Mouse (Mus musculus): ENCODE data around the gene Ttc33.

Gene Ttc33

DNA sequence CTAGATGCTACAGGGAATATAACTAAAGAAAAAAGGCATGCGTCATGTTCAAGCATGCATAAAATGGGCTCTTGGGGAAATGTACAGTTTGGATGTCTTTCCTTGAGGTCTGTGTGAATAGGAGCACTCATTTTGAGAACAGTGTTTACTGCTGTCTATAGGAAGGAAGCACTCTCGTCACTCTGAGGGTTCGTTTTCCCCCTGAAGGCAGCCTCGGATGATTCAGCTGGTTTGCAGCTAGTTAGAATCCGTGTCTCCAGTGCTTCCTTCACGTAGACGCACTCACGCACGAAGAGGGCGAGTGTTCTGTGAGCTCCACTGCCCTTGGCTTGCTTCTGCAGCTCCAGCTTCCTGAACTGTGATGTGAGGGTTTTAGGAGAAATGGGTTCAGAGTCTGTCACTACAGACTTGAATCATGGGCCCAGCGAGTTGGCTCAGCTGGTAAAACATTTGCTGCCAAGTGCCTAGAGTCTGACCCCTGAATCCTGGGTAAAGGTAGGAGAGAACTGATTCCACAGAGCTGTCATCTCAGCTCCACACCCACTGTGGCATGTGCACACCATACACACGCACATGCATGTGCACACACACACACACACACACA lies 12.0 kb upstream of the Ttc33 start:
- in situ Hi-C loops (cut with MboI, MseI), result no loop called here

DNA sequence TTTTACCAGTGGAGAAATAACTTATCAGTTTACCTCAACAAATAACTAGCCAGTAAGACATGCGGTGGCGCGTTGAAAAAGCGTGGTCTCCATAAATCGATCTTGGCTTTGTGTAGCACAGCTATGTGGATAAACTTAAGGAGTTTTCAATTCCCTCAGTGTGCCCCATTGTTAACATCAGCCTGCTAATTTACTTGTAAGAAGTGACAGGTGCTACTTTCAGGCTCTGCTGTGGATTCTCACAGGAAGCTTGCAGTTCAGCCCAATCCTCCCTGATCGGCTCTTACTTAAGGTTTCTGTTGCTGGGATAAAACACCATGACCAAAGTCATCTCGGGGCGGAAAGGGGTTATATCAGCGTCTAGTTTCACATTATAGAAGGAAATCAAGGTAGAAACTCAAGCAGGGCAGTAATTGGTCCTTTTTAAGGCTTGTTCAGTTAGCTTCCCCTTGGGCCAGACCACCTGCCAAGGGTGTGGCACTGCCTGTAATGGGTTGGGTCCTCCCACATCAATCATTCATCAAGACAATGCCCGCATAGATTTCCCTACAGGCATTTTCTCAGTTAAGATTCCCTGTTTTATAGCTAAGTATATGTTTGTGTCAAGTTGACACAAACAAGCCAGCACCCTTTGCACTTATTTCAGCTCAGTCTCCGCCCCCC lies 526 bp upstream of the Ttc33 start:
- in situ Hi-C loops (cut with MboI, MseI), result loop anchor here in 1 of 2 experiments (5.0 kb wide), 2 partner anchors 37 to 67 kb away; partner anchors contain the start of gene Rpl37

DNA sequence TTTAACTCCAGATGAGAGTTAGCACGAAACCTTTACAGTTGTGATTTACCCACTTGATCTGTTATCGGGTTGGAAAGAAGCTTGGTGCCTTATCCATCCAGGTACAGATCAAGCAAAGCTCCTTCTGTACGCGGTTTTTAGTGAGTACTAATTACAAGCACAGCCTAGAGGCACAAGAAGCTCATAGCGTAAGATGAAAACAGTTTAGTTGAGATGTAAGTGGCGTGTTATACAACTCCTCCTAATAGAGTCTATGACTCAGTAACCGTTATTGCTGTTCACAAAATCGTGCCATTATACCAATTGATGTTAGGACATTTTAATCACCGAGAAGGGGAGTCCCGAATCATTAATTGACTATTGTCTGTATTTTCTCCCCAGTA lies 959 bp downstream of the Ttc33 start:
- in situ Hi-C loops (cut with MboI, MseI), result loop anchor here in 1 of 2 experiments (5.0 kb wide), 1 partner anchor 39 kb away; no protein-coding TSS in a partner anchor

DNA sequence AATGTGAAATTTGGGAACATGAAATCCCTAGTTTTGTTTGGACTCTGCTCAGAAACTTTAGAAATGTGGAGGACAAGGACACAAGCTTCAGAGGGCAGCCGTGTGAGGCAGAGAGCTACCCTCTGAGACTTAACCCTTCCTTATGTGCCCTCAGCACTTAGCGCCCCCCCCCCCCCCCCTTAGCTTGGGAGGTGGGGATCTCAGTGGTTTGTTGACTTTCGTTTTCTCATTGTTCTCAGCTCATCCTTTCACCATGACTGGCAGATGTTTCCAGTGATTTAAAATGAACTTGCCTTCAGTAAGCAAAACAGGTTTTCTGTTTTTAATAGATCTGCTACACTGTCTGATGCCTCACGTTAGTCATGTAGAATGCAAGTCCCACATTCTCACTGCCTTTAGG lies 1.8 kb downstream of the Ttc33 start:
- in situ Hi-C loops (cut with MboI, MseI), result loop anchor here in 1 of 2 experiments (5.0 kb wide), 1 partner anchor 40 kb away; no protein-coding TSS in a partner anchor

DNA sequence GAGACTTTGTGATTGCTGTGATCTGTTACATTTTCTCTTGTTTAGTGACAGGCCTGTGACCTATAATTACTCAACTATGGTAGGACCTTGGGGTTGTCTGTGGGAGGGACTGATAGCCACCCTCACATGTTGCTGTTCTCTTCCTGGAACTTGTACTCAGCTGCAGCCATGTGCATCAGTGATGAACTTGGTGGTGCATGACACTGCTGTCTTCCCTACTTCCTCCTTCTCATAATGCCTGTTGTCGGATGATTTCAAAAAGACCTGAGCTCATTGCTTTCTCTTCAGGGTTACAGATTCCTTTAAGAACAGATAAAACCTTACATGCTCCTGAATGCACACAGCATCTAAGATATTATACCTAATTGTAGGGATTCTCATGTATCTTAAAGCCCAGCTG lies 2.7 kb downstream of the Ttc33 start:
- in situ Hi-C loops (cut with MboI, MseI), result loop anchor here in 1 of 2 experiments (5.0 kb wide), 1 partner anchor 41 kb away; no protein-coding TSS in a partner anchor

DNA sequence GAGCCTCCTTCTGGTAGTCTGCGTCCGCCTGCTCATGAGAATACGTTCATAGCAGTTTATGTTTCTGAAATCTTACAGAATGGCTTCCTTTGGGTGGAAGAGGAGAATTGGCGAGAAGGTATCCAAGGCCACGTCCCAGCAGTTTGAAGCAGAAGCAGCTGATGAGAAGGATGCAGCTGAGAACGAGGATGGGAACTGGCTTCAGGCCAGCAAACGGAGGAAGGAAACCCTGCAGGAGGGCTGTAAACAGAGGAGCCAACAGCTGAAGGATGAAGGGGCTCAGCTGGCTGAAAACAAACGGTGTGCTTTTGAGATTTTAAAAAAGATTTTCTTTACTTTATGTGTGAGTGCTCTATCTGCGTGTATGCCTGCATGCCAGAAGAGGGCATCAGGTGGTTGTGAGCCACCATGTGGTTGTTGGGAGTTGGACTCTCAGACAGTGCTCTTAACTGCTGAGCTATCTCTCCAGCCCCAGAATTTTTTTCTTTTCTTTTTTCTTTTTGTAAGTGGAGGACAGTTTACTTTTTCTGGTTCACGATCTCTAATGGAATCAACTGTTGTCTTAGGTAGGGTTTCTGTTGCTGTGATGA lies 4.3 kb downstream of the Ttc33 start:
- in situ Hi-C loops (cut with MboI, MseI), result loop anchor here (5.0 to 10.0 kb wide), 4 partner anchors 42 to 1018 kb away; no protein-coding TSS in a partner anchor

DNA sequence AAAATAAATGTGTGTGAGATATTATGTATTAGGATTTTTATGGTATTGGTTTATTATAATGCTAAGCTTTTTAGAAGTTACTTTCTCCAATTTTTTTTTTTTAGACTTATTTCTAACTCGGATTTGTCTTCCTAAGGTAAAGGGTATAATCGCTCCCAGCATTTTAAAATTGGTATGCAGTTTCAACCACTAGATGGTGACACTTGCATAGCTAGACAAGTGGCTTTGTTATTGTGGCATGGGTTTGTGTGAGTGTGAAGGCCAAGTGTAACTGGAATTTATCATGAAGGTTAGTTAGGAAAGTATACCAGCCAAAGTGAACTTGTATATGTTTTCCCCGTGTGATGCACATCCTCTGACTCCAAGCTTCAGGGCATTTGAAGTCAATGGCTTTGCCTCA lies 8.5 kb downstream of the Ttc33 start:
- in situ Hi-C loops (cut with MboI, MseI), result loop anchor here (5.0 to 10.0 kb wide), 3 partner anchors 881 to 1013 kb away; no protein-coding TSS in a partner anchor

DNA sequence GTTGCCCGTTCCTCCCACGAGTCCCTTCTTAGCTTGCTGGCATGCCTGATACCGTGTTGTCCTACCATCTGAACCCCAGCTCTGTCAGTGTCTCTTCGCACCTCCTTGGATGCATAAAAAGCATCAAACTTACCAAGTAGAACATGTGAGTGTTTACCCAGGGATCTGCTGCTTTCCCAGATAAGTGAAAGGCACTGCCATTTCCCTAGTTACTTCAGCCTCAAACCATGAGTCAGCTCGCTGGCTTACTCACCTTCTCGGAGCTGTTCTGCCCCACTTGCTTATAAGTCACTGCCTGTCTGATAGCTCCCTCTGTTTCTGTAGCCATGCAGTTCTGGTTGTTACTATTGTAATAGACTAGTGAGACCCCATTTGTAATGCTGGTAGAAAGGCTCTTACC lies 9.1 kb downstream of the Ttc33 start:
- in situ Hi-C loops (cut with MboI, MseI), result loop anchor here (5.0 to 10.0 kb wide), 3 partner anchors 880 to 1013 kb away; no protein-coding TSS in a partner anchor

DNA sequence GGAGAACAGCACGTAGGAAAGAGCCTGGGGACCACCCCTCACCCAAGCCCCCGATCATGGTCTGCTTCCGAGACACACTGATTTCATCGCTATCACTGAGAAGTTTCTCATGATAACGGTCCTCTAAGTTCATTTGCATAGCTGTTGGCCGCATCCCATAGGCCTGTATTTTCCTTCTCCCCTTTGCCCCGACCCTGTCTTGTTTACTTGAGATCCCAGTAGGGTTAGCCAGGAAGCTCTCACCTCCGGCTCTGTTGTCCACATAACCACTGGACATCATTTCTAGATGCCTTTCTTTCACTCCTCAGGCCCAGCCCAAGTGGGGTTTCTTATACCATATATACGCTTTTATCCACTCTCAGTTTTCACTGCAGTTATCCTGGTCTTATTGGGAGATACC lies 9.6 kb downstream of the Ttc33 start:
- in situ Hi-C loops (cut with MboI, MseI), result loop anchor here (5.0 to 10.0 kb wide), 3 partner anchors 880 to 1012 kb away; no protein-coding TSS in a partner anchor

DNA sequence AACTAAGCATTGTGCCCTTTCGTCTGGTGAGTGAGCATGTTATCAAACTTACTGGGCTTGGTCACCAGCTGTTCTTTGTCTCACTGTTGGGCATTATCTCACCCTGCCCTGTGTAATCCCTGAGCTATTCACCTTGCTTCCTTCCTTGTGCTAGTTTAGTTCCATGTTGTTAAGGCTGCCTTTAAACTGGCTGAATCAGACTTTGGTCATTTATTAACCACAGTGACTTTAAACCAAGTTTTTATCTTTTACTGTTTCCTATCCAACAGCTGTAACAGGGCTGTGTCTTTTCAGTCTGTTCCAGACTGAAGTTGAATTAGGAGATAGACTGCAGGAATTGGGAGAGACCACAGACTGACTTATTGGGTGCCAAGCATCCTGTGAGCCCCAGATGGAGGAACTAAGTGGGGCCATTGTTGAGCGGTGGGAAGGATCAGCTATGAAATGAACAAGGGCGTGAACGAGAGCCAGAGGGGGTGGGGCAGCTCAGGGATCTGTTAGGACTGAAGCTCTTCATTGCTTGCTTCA lies 10.7 kb downstream of the Ttc33 start:
- in situ Hi-C loops (cut with MboI, MseI), result loop anchor here (10.0 kb wide), 2 partner anchors 879 to 1009 kb away; no protein-coding TSS in a partner anchor

DNA sequence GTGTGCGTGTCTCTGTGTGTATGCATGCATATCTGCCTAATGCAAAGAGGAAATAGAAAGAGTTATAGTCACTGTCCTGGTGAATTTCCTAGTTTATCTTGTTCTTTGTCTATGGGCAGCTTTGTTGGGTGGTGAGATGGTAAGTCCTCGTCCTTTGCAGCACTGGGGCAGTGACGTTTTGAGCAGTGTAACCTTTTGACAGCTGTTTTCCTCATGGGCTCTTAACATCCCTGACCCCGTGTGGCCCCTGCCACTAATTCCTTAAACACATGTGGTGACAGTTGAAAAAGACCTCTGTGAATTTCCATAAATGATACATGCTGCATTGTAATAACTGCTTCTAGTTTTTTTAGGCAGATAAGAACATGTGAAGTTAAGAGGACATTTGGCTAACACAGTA lies 11.4 kb downstream of the Ttc33 start:
- in situ Hi-C loops (cut with MboI, MseI), result loop anchor here (10.0 kb wide), 2 partner anchors 878 to 1008 kb away; no protein-coding TSS in a partner anchor

DNA sequence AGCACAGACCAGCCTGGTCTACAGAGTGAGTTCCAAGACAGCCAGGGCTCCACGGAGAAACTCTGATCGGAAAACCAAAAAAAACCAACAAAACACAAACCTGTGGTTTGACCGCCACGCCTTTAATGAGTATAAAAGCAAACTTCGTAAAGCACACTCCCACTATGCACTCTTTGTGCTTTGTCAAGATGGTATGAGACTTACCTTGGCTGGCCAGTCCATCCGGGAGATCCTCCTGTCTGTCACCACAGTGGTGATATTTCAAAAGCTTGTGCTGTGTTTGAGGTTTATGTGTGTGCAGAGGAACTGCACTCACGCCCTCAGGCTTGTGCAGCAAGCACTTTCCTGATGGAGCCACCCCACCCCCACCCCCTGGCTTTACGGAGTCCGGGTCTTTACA lies 19.9 kb downstream of the Ttc33 start:
- in situ Hi-C loops (cut with MboI, MseI), result no loop called here

DNA sequence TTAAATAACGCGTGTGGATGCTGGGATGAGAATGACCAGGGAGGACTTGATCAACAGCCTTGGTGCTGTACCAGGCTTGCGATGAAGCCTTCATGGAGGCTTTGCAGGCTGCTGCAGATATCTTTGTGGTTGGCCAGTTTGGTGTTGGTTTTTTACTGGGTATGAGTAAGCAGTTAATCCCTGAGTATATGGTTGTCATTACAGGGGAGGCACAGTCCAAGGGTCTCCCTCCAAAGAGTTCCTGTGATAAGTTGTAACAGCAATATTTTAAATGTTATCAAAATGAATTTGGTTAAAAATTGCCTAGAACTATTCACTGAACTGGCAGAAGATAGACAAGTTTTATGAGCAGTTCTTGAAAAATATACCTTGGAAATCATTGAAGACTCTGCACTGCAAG lies 23.8 kb downstream of the Ttc33 start:
- in situ Hi-C loops (cut with MboI, MseI), result no loop called here

DNA sequence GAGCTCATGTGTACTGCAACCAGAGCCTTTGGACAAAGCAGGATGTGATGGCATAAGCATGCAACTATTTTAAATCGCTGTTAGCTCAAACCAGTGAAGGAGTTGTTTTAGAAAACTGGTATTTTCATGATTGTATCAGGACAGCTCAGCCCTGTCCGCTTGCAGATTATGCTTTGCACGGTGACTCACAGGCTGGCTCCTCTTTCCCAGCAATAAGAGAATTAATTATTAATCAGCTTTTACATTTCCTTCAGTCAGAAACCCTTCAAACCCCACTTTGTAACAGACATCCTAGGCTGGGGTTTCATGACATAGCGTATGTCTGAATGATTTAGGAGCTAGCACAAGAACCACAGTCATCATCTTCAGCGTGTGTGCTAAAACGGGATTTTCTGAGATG lies 35.2 kb downstream of the Ttc33 start:
- in situ Hi-C loops (cut with MboI, MseI), result no loop called here

DNA sequence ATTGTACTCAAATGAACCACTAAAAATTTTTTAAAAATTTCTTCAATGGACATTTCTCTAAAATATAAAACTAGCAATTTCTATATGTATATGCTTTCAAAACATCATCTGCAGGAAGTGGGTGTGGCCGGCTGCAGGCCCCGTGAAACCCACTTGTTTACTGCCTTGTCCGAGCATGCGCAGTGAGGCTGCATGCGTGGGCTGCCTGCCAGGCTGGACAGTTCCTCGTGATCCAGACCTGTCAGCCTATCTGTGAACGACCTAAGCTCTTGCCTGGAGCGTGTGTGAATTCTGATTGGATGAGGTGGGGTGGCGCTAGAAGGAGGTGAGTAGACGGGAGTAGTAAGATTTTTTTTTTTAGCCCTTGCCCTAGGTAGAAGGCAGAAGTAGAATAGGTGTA lies 45.4 kb downstream of the Ttc33 start:
- in situ Hi-C loops (cut with MboI, MseI), result loop anchor here (10.0 to 25.0 kb wide), 3 partner anchors 282 to 974 kb away; no protein-coding TSS in a partner anchor

DNA sequence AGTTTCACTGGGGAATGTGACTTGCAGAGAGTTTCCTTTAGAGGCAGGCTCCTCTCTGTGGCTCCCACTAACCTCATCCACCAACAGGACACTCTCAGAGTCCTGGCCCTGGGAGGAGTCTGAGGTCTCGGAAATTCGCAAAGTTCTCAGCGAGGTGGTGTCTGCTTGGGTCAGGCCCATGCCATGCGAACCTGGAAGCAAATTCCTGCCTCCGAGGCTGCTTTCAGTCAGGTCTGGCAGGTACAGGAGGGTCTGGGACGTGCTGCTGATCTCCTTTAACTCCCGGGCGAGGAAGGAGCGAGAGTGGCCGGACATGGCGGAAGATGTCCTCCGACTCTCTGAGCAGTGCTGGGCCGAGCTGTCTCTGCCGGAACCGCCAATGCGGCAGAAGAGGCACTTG lies 49.3 kb downstream of the Ttc33 start:
- in situ Hi-C loops (cut with MboI, MseI), result loop anchor here (5.0 to 25.0 kb wide), 4 partner anchors 278 to 970 kb away; no protein-coding TSS in a partner anchor

DNA sequence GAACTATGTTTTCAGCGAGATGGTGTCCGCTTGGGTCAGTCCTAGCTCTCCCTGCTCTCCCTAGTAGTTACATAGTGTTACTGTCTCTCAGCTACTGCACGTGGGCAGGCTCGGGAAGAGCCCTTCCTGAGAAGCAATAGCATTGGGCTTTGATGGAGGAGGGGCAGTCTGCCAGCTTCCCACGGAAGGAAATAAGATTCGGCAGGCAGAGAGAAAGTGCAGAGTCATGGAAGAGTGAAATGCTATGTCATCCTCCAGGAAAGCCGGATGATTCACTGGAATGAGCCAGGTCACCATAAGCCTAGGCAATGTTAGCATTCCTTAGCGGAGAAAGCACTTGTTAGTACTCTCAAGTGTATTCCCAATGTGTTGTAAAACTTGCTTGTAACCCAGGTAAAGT lies 50.2 kb downstream of the Ttc33 start:
- in situ Hi-C loops (cut with MboI, MseI), result loop anchor here (5.0 to 25.0 kb wide), 4 partner anchors 277 to 969 kb away; no protein-coding TSS in a partner anchor

DNA sequence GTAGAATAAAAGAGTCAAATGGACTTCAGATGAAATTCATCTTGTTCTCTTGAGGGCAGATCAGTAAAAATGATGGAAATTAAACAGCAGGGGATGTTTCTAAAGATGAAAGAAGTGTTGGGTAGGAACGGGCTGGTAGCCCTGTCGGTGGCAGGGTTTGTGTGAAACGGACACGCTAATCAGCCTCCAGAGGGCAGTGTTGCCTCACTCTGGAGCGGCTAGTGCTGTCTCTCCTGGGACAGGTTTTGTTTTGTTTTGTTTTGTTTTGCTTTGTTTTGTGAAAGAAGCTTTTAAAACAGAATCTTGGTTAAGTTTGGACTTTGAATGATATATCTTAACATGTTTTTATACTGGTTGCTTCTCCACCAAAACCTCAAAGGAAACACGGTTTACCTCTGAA lies 51.2 kb downstream of the Ttc33 start:
- in situ Hi-C loops (cut with MboI, MseI), result loop anchor here (5.0 to 25.0 kb wide), 4 partner anchors 276 to 968 kb away; no protein-coding TSS in a partner anchor

DNA sequence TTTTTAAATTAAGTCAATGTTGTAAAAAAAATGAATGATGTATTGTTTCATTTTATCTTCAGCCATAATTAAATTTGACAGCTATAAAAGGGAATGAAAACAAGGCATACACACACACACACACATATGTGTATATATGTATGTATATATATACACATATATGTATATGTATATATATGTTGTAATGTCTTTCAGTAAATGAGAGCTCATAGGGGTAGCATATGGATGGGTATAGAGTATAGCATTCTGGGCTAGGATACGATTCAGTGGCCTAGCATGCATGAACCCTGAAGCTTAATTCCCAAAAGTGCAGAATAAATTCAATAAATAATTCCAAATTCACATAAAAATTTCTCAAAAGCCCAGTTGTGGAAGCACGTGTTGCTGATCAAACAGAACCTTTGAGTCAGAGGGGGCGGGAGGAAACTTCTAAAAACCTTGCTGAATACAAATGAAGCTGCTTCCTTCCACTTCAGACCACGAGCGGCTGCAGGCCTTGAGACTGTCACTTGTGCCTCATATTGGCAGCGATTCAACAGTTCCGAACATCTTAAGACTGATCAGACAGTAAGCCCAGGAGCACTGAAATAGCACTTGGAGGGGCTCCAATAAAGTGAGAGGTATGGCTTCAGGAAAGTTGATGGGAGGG lies 51.8 kb downstream of the Ttc33 start:
- in situ Hi-C loops (cut with MboI, MseI), result loop anchor here (5.0 to 25.0 kb wide), 4 partner anchors 275 to 968 kb away; no protein-coding TSS in a partner anchor

DNA sequence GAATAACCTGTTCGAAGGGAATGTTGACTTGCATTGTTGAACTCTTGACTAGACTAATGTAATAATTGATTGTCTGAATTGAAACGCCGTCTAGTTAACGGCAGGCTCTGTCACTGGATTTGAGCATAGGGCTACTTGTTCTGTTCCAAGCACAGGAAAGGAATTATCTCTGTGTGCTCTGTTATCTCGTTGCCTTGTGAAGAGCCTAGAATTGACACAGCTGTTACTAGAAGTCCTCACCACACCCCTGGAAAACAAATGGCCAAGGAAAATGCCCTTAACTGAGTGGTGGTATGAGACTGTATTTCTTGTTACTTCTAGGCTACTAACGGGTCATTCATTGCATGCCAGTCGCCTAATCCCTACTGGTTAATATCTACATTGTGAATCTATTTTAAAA lies 52.7 kb downstream of the Ttc33 start:
- in situ Hi-C loops (cut with MboI, MseI), result loop anchor here (5.0 to 25.0 kb wide), 4 partner anchors 274 to 967 kb away; no protein-coding TSS in a partner anchor

DNA sequence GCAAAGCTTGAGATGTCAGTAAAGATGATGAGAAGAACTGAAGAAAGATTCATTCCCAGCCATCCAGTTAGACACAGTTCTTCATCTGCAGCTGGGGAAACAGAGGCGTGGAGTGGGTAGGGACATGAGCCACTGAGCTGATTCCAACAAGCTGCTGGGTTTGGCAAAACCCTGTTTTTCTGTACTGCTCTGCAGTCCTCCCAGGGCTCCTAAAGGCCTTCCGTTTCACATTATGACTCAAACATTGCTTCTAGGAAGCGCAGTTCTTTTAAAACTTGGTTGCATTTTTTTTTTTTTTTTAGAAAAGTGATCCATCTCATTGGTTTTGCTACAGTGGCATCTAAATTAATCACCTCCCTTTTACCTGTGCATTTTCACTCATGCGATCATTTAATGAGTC lies 53.2 kb downstream of the Ttc33 start:
- in situ Hi-C loops (cut with MboI, MseI), result loop anchor here (5.0 to 25.0 kb wide), 4 partner anchors 274 to 966 kb away; no protein-coding TSS in a partner anchor
